Mouse (Mus musculus): ENCODE results near the gene 1700088E04Rik. TPM values are rescaled to one million over a fixed set of nuclear protein-coding genes. Genes with fewer than 3 reads are reported as not detected.

1700088E04Rik gene
- 1.4 and 2.8 TPM in 2 replicates for total RNA-seq (2014; fragmentation: Nextera tagmentation)
- total RNA-seq (2017): 1.6 and 2.2 TPM in 2 replicates
- polyA plus RNA-seq (2012): 0.46 and 0.50 TPM in 2 replicates

DNA sequence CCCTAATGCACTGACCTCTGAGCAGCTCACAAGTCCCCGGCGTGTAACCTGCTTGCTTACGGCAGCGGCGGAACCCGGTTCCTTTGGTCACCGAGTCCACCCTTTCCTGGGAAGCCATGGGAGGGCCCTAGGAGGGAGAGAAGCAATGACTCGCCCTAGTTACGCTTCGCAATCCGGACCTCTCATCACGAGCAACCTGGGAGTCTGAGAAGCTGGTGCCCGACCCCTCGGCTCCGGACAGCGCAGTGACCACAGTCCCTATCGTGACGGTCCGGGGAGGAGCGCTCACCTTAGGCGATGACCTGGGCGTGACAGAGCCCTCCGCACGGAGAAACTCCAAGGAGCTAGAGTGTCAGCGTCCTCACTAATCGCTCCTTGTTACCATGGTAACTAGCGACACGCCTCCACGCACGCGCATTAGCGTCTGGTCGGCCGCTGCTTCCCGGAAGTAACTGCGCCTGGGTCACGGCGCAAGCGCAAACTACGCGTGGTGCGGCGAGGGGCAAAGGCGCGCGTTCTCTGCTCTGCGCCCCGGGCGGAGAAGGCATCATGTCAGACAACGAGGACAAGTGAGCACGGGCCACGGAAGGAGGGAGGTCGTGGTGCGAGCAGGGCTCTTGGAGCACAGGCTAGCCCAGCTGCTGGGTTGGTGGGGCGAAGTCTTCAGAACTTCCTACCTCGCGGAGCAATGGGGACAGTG lies at the start of gene 1700088E04Rik, which contains the start of gene Polr2f:
Gene 1700088E04Rik (minus strand): TSS at position 388 of the 700 bp plus-strand sequence.
Gene Polr2f (plus strand): TSS at position 144 of the 700 bp plus-strand sequence.
- no peak for TF ChIP-seq CTCF (IDR thresholded peaks at IDR 0.05; ENCODE audit: low read depth, low read length)
- no peak for TF ChIP-seq GATA2 (IDR thresholded peaks at IDR 0.05; ENCODE audit: borderline replicate concordance, low read depth, low read length)
- TF ChIP-seq POLR2AphosphoS5 (IDR thresholded peaks at IDR 0.05; ENCODE audit: insufficient replicate concordance, low read depth, low read length): no peak
- peak; percentile 89 for DNase-seq (ENCODE audit: low spot score)
- Histone ChIP-seq H3K4me3 (ENCODE audit: low read depth, low read length) (peak within 1 kb of the TSS; percentile 90), H3K9me3 (replicated peaks) (no peaks in the 10 kb centered on the region), H3K36me3 (replicated peaks) (peaks cover 33% of the 10 kb centered on the region), H3K4me1 (ENCODE audit: insufficient read depth, low read depth, low read length) (peaks cover 38% of the 10 kb centered on the region), H3K27me3 (ENCODE audit: insufficient read depth, low read length) (peaks cover 13% of the 10 kb centered on the region)
- peak; percentile 67 for ATAC-seq (ENCODE audit: extremely low read depth, insufficient number of reproducible peaks, low FRiP score, poor library complexity, severe bottlenecking)

DNA sequence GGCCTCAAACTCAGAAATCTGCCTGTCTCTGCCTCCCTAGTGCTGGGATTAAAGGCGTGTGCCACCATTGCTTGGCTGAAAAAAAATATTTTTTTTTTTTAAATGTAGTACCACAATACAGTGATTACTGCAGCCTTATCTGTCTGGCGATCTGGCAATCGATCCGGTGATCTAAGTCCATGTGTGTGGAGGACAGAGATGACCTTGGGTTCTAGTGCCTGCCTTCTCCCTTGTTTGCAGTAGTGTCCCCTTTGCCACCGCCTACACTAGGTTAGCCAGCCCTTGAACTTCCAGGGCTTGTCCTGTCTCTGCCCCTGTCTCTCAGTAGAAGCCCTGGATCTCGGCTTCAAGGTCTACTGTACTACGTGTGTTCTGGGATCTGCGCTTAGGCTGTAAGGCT lies 46.8 kb upstream of the 1700088E04Rik start:
- H3K4me1 ChIP-seq (ENCODE audit: insufficient read depth, low read depth, low read length): no peaks in the 10 kb centered on the region
- H3K4me3 ChIP-seq (ENCODE audit: low read depth, low read length): no peak overlapping the region
- no peaks in the 10 kb centered on the region for H3K36me3 ChIP-seq (replicated peaks)
- H3K9me3 ChIP-seq (replicated peaks): no peaks in the 10 kb centered on the region
- ATAC-seq (ENCODE audit: extremely low read depth, insufficient number of reproducible peaks, low FRiP score, poor library complexity, severe bottlenecking) (no peak), DNase-seq (ENCODE audit: low spot score) (no peak)
- H3K27me3 ChIP-seq (ENCODE audit: insufficient read depth, low read length): peaks cover 12% of the 10 kb centered on the region
- TF ChIP-seq GATA1 (IDR thresholded peaks at IDR 0.05; ENCODE audit: borderline replicate concordance, low read length): no peak

DNA sequence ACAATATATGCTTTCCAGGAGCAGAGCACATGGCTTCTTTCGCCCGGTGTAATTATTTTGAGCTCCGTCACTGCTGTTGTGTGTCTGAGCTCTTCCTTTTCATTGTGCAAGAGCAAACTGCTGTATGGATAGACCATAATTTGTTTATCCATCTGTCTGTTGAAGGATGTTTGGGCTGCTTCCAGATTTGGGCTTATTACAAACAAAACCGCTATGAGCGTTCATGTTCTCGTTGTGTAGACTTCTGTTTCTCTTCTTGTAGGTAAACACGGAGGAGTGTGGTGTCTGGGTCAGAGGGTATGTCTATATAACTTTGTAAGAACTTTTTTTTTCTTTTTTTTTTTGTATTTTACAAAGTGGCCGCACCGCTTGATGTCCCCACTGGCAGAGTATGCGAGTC lies 44.2 kb upstream of the 1700088E04Rik start:
- Histone ChIP-seq H3K9me3 (replicated peaks) (no peaks in the 10 kb centered on the region), H3K27me3 (ENCODE audit: insufficient read depth, low read length) (peaks cover 22% of the 10 kb centered on the region), H3K4me1 (ENCODE audit: insufficient read depth, low read depth, low read length) (no peaks in the 10 kb centered on the region), H3K36me3 (replicated peaks) (no peaks in the 10 kb centered on the region), H3K4me3 (ENCODE audit: low read depth, low read length) (no peak overlapping the region)
- TF ChIP-seq GATA1 (IDR thresholded peaks at IDR 0.05; ENCODE audit: borderline replicate concordance, low read length): no peak
- no peak for TF ChIP-seq CTCF (IDR thresholded peaks at IDR 0.05; ENCODE audit: low read depth, low read length)
- no peak for TF ChIP-seq TAL1 (conservative IDR thresholded peaks at IDR 0.05; ENCODE audit: low read depth, low read length)
- no peak for TF ChIP-seq GATA2 (IDR thresholded peaks at IDR 0.05; ENCODE audit: borderline replicate concordance, low read depth, low read length)
- TF ChIP-seq POLR2AphosphoS5 (IDR thresholded peaks at IDR 0.05; ENCODE audit: insufficient replicate concordance, low read depth, low read length): no peak
- no peak for DNase-seq (ENCODE audit: low spot score)
- no peak for ATAC-seq (ENCODE audit: extremely low read depth, insufficient number of reproducible peaks, low FRiP score, poor library complexity, severe bottlenecking)

- Histone ChIP-seq H3K4me1 (ENCODE audit: insufficient read depth, low read depth, low read length) (no peaks in the 10 kb centered on the region), H3K27me3 (ENCODE audit: insufficient read depth, low read length) (peaks cover 52% of the 10 kb centered on the region), H3K9me3 (replicated peaks) (no peaks in the 10 kb centered on the region), H3K4me3 (ENCODE audit: low read depth, low read length) (no peak overlapping the region), H3K36me3 (replicated peaks) (no peaks in the 10 kb centered on the region)
- TF ChIP-seq GATA1 (IDR thresholded peaks at IDR 0.05; ENCODE audit: borderline replicate concordance, low read length) (no peak), CTCF (IDR thresholded peaks at IDR 0.05; ENCODE audit: low read depth, low read length) (no peak), GATA2 (IDR thresholded peaks at IDR 0.05; ENCODE audit: borderline replicate concordance, low read depth, low read length) (no peak), POLR2AphosphoS5 (IDR thresholded peaks at IDR 0.05; ENCODE audit: insufficient replicate concordance, low read depth, low read length) (no peak), TAL1 (conservative IDR thresholded peaks at IDR 0.05; ENCODE audit: low read depth, low read length) (no peak)
- ATAC-seq (ENCODE audit: extremely low read depth, insufficient number of reproducible peaks, low FRiP score, poor library complexity, severe bottlenecking) (no peak), DNase-seq (ENCODE audit: low spot score) (no peak)
Measured at GRCm38 (mm10) chr15:79176905-79177304, 35.9 kb upstream of the 1700088E04Rik start.

DNA sequence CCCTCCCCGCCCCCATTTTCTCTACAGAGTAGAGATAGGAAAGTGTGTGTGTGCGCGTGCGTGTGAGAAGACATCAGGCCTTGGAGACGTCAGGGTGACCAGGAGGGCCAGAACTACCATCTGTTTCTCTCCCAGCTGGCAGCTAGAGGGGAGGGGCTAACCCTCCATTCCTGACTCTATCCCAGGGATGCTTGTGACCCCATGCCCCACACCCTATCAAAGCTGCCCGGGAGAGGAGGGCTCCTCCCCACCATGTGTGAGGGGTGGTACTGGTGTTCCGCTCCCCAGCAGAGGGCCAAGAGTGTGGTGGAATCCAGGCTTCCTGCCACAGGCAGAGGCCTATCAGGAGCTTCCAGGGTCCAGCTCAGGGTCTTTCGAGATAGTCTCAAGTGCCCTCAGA lies 25.7 kb upstream of the 1700088E04Rik start:
- no peaks in the 10 kb centered on the region for H3K4me1 ChIP-seq (ENCODE audit: insufficient read depth, low read depth, low read length)
- H3K36me3 ChIP-seq (replicated peaks): no peaks in the 10 kb centered on the region
- H3K27me3 ChIP-seq (ENCODE audit: insufficient read depth, low read length): peaks cover 68% of the 10 kb centered on the region
- TF ChIP-seq TAL1 (conservative IDR thresholded peaks at IDR 0.05; ENCODE audit: low read depth, low read length) (no peak), GATA1 (IDR thresholded peaks at IDR 0.05; ENCODE audit: borderline replicate concordance, low read length) (no peak), CTCF (IDR thresholded peaks at IDR 0.05; ENCODE audit: low read depth, low read length) (no peak)
- H3K9me3 ChIP-seq (replicated peaks): no peaks in the 10 kb centered on the region
- no peak overlapping the region for H3K4me3 ChIP-seq (ENCODE audit: low read depth, low read length)
- no peak for DNase-seq (ENCODE audit: low spot score)
- ATAC-seq (ENCODE audit: extremely low read depth, insufficient number of reproducible peaks, low FRiP score, poor library complexity, severe bottlenecking): no peak

DNA sequence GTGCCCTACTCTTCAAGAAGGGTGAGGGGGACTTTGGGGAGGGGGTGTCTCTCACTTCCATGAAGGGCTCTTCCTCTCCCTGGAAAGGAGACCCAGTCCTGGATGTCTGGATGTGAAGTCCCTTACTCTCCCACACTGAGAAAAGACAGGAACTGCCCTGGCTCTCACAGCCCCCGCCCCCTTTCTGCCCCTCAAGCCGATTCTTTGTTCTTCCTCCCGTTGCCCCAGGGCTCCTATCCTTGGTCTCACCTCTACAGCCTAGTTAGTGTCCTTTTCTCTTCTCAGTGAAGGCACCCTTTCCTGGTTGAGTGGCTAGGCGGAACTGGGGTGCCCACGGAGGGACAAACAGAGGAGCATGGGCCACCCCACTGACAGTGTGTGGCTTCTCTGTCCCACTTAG lies 24.1 kb upstream of the 1700088E04Rik start, which contains the start of gene Sox10:
Gene Sox10 (minus strand): TSS at position 101 of the 400 bp plus-strand sequence.
- H3K9me3 ChIP-seq (replicated peaks): no peaks in the 10 kb centered on the region
- no peaks in the 10 kb centered on the region for H3K36me3 ChIP-seq (replicated peaks)
- H3K27me3 ChIP-seq (ENCODE audit: insufficient read depth, low read length): peaks cover 70% of the 10 kb centered on the region
- no peaks in the 10 kb centered on the region for H3K4me1 ChIP-seq (ENCODE audit: insufficient read depth, low read depth, low read length)
- TF ChIP-seq CTCF (IDR thresholded peaks at IDR 0.05; ENCODE audit: low read depth, low read length) (no peak), GATA1 (IDR thresholded peaks at IDR 0.05; ENCODE audit: borderline replicate concordance, low read length) (no peak)
- H3K4me3 ChIP-seq (ENCODE audit: low read depth, low read length): no peak within 1 kb of the TSS
- DNase-seq (ENCODE audit: low spot score): no peak
- ATAC-seq (ENCODE audit: extremely low read depth, insufficient number of reproducible peaks, low FRiP score, poor library complexity, severe bottlenecking): no peak

DNA sequence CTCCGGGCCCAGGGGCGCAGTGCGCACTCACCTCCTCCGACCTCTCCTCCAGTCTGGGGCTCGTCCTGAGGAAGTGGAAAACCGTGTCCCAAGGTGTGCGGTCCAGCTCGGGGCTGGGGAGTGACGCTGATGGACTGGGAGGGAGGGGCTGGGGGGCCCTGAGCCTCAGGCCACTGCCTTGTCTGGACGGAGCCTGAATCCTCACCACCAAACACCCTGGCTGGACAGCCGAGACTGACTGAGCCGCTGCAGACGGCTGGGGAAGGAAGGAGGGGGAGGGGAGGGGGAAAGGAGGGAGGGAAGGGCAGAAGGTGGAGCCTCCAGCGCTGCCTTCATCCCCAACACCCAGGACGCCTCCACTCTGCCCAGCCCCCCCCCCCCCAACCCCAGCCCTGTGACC lies 23.2 kb upstream of the 1700088E04Rik start:
- H3K36me3 ChIP-seq (replicated peaks): no peaks in the 10 kb centered on the region
- H3K27me3 ChIP-seq (ENCODE audit: insufficient read depth, low read length): peaks cover 69% of the 10 kb centered on the region
- H3K9me3 ChIP-seq (replicated peaks): no peaks in the 10 kb centered on the region
- H3K4me3 ChIP-seq (ENCODE audit: low read depth, low read length): no peak overlapping the region
- no peak for TF ChIP-seq CTCF (IDR thresholded peaks at IDR 0.05; ENCODE audit: low read depth, low read length)
- no peak for TF ChIP-seq GATA2 (IDR thresholded peaks at IDR 0.05; ENCODE audit: borderline replicate concordance, low read depth, low read length)
- no peak for TF ChIP-seq TAL1 (conservative IDR thresholded peaks at IDR 0.05; ENCODE audit: low read depth, low read length)
- no peak for TF ChIP-seq POLR2AphosphoS5 (IDR thresholded peaks at IDR 0.05; ENCODE audit: insufficient replicate concordance, low read depth, low read length)
- TF ChIP-seq GATA1 (IDR thresholded peaks at IDR 0.05; ENCODE audit: borderline replicate concordance, low read length): no peak
- ATAC-seq (ENCODE audit: extremely low read depth, insufficient number of reproducible peaks, low FRiP score, poor library complexity, severe bottlenecking) (no peak), DNase-seq (ENCODE audit: low spot score) (no peak)
- H3K4me1 ChIP-seq (ENCODE audit: insufficient read depth, low read depth, low read length): no peaks in the 10 kb centered on the region

Measured in G1E (cell line).